Mouse (Mus musculus) embryonic facial prominence, embryonic 15.5 days (tissue): ENCODE measurements at regions not wholly inside any gene's neighbourhood (a gene's known extent, or its start where the extent isn't known, plus 50 kb on each side); places are given as distances from the start of the nearest gene placed in this dataset.

Source experiments
- ATAC-seq: fragments of 200-750 bp; cut with Nextera tagmentation; 2 replicates; pipeline ENCODE4 v1.8.0; 2017; ENCODE audit warnings: low read depth, moderate TSS enrichment; ENCODE audit not compliant: insufficient number of reproducible peaks, low FRiP score, low TSS enrichment
- H3K27ac ChIP-seq: fragments of 300-500 bp; sonication (generic); replicated peaks from 2 replicates; pipeline ENCODE4 v1.5.1; 2015; ENCODE audit warnings: mild to moderate bottlenecking, inconsistent platforms
- H3K27me3 ChIP-seq: fragments of 300-500 bp; sonication (generic); 2 replicates; pipeline ENCODE4 v1.6.1; 2015; ENCODE audit warnings: inconsistent platforms
- H3K36me3 ChIP-seq: fragments of 300-500 bp; sonication (generic); 2 replicates; pipeline ENCODE4 v1.6.1; 2015; ENCODE audit warnings: mild to moderate bottlenecking, inconsistent platforms
- H3K4me1 ChIP-seq: fragments of 300-500 bp; sonication (generic); 2 replicates; pipeline ENCODE4 v1.6.1; 2015; ENCODE audit warnings: inconsistent platforms
- H3K4me2 ChIP-seq: fragments of 300-500 bp; sonication (generic); replicated peaks from 2 replicates; pipeline ENCODE4 v1.6.1; 2015; ENCODE audit warnings: mild to moderate bottlenecking, inconsistent platforms
- H3K4me3 ChIP-seq: fragments of 300-500 bp; sonication (generic); replicated peaks from 2 replicates; pipeline ENCODE4 v1.5.1; 2015; ENCODE audit warnings: mild to moderate bottlenecking, inconsistent platforms
- H3K9ac ChIP-seq: fragments of 300-500 bp; sonication (generic); 2 replicates; pipeline ENCODE4 v1.6.1; 2015; ENCODE audit warnings: inconsistent platforms
- H3K9me3 ChIP-seq: fragments of 300-500 bp; sonication (generic); replicated peaks from 2 replicates; pipeline ENCODE4 v1.6.1; 2016; ENCODE audit warnings: inconsistent platforms
- WGBS: fragments of 180-500 bp; shearing (Covaris S2); methylation state at CpG from one replicate; pipeline ENCODE4 v1.1.7; 2015; 5-methylcytosine and 5-hydroxymethylcytosine counted together

- Histone ChIP-seq H3K36me3 (no peaks in the 10 kb centered on the region), H3K9ac (no peak overlapping the region), H3K27me3 (no peaks in the 10 kb centered on the region), H3K4me3 (no peak overlapping the region), H3K4me2 (no peak overlapping the region), H3K9me3 (no peaks in the 10 kb centered on the region), H3K4me1 (no peaks in the 10 kb centered on the region), H3K27ac (no peak overlapping the region)
- 89% methylated on average over 5 of the region's 5 CpGs for WGBS
- no peak for ATAC-seq
Measured at GRCm38 (mm10) chr2:159448976-159449375, 654.4 kb downstream of the Dhx35 start.

DNA sequence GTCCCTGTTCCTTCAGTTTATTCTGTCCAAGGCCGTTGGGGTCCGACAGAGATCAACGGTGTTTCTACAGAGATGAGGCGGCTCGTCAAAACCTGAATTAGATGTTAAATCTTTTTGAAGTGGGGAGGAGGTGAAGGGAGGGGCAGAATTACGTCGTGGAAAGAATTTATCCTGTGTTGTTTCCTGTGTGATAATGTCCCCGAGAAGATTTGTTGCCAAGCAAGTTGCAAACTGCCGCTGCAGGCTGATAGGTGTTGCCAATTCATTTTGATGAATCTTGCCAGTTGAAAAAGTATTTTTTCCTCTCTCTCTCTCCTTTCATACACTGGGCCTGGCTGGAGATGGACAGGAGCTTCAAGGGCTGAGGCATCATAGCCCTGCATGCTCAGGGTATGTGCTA, 656.8 kb downstream of the Dhx35 start:
- no peaks in the 10 kb centered on the region for H3K36me3 ChIP-seq
- H3K9ac ChIP-seq: no peak overlapping the region
- H3K9me3 ChIP-seq: no peaks in the 10 kb centered on the region
- H3K4me3 ChIP-seq: no peak overlapping the region
- H3K27ac ChIP-seq: no peak overlapping the region
- WGBS: 62% methylated on average over 9 of the region's 9 CpGs
- H3K4me1 ChIP-seq: no peaks in the 10 kb centered on the region
- H3K4me2 ChIP-seq: no peak overlapping the region
- ATAC-seq: no peak
- no peaks in the 10 kb centered on the region for H3K27me3 ChIP-seq

DNA sequence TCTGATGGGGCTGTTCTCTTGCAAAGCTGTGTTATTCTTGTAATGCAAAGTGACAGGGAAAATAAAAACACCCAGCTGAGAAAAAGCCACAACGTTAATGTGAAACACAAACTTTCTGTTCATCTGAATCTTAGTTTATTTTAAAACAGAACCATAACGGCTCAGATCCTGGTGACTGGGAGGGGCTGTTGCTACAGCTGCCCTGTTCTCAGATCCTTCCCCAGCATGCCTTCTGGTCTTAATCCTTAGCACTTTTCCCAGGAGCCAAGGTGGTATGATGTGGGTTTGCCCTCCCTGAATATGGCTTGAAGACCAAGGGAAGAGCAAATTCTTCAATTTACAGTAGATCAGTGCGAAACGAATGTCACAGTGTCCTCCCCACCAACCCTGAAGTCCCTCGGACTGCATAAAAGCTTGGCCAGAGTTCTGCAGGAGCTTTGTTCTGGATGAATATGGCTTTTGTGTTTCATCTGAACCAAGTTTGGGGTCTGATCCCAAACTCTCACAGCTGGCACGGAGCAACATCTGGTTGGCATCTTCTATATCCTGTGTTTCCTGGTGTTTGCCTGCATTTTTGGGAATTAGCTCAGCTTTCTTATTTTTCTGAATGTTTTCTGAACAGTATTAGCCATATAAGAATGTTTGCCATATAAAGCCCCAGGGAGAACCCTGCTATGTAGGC, 686.9 kb downstream of the Dhx35 start:
- ATAC-seq: peak; percentile 47; the same call in 1 of the 2 replicates
- Histone ChIP-seq H3K4me3 (no peak overlapping the region), H3K36me3 (no peaks in the 10 kb centered on the region), H3K4me1 (peaks cover 18% of the 10 kb centered on the region), H3K27ac (peak overlapping the region; percentile 69; the same call in 1 of the 2 replicates), H3K9me3 (no peaks in the 10 kb centered on the region), H3K27me3 (no peaks in the 10 kb centered on the region; the same call in 1 of the 2 replicates), H3K4me2 (0 out of 2 replicates have a peak overlapping the region, but pooled peaks have one; percentile 17), H3K9ac (no peak overlapping the region)
- WGBS: 28% methylated on average over 6 of the region's 6 CpGs

DNA sequence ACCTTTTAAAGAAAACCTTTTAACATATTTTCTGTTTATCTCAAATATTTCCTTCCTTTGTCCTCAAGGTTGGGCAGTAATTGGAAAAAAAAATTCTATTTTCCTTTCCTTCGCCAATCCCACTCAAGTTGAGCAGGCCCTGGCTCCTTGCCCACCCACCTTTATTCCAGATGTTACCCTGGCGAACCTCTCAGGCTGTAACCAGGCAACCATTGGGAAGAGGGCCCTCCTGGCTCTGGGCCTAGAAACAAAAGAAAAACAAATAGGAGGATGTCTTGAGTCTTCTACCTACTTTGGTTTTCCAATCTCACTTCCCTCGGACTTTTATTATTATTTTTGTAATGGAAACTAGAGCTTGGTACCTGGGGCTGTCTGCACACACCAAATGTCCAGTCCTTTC, 696.5 kb downstream of the Dhx35 start:
- no peak overlapping the region for H3K4me2 ChIP-seq
- 0 out of 2 replicates have a peak, but pooled peaks have one; percentile 51 for ATAC-seq
- H3K4me1 ChIP-seq: peaks cover 5% of the 10 kb centered on the region; the same call in 1 of the 2 replicates
- H3K9ac ChIP-seq: no peak overlapping the region
- H3K36me3 ChIP-seq: no peaks in the 10 kb centered on the region
- no peaks in the 10 kb centered on the region for H3K27me3 ChIP-seq
- no peaks in the 10 kb centered on the region for H3K9me3 ChIP-seq
- WGBS: 26% methylated on average over 3 of the region's 3 CpGs
- H3K4me3 ChIP-seq: no peak overlapping the region
- 0 out of 2 replicates have a peak overlapping the region, but pooled peaks have one; percentile 36 for H3K27ac ChIP-seq

DNA sequence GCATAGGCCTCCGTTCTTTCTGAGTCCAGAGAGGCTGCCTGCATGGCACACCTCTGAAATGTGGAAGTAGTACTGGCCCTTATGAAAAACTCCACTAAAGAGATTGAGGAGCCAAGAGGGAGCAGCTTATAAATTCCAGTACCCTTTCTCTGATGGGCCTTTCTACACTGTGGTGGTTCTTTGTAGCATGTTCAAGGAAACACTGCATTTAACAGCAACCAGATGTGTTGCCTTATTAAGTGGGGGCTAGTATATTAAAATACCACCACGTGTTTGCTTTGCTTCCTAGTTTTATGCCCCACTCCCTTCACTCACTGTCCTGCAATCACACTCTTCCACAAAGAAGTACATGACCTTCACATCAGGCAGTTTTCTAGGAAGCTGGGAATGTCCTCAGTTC, 704.1 kb downstream of the Dhx35 start:
- Histone ChIP-seq H3K36me3 (no peaks in the 10 kb centered on the region), H3K27ac (no peak overlapping the region), H3K4me2 (no peak overlapping the region), H3K4me3 (no peak overlapping the region), H3K27me3 (no peaks in the 10 kb centered on the region), H3K4me1 (peaks cover 4% of the 10 kb centered on the region; the same call in 1 of the 2 replicates), H3K9ac (no peak overlapping the region), H3K9me3 (no peaks in the 10 kb centered on the region)
- ATAC-seq: no peak
- 45% methylated on average over 2 of the region's 2 CpGs for WGBS

DNA sequence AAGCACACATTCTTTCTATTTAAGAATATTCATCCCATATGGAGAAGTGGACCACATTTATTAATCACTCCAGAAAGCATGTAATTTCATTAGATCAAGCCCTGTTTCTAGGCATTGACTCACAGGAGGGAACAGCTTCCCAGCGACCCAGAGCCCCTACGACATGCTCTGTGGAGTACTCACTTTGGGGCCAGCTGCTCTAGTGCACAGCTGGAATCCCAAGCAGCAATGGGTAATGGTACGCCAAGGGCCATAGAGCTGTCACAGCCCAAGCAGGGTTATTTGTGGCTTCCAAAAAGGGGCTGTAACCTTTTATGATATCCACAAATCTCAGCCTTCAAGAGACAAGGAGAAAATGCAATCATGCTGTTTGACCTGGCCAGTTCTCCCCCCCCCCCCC, 706.4 kb downstream of the Dhx35 start:
- peak; percentile 65; the same call in 1 of the 2 replicates for ATAC-seq
- 33% methylated on average over 3 of the region's 3 CpGs for WGBS
- H3K4me3 ChIP-seq: no peak overlapping the region

DNA sequence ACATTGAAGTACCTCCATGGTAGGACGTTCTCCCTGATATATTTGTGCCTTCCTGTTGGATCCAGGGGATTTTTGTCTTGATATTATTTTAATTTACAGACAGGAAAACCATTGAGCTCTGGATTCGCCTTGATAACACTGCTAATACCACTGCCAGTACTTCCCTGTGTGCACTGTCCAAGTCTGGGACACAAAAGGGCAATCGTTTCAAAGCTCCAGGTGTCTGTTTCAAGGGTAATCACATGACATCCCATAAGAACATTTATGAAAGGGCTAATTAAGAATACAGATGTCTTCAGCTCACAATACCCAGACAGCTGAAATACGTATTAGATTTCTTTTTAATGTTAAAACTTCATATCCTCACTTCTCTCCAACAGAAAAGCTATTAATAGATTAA, 724.5 kb downstream of the Dhx35 start:
- ATAC-seq: no peak
- 56% methylated on average over 4 of the region's 4 CpGs for WGBS
- Histone ChIP-seq H3K36me3 (no peaks in the 10 kb centered on the region), H3K9me3 (no peaks in the 10 kb centered on the region), H3K9ac (no peak overlapping the region), H3K4me3 (no peak overlapping the region), H3K4me2 (no peak overlapping the region), H3K4me1 (no peaks in the 10 kb centered on the region), H3K27me3 (no peaks in the 10 kb centered on the region), H3K27ac (no peak overlapping the region)

More for the DNA sequence above, 706.4 kb downstream of the Dhx35 start:
- Histone ChIP-seq H3K27ac (no peak overlapping the region), H3K27me3 (no peaks in the 10 kb centered on the region), H3K9ac (no peak overlapping the region), H3K4me1 (peaks cover 4% of the 10 kb centered on the region; the same call in 1 of the 2 replicates), H3K4me2 (no peak overlapping the region), H3K9me3 (no peaks in the 10 kb centered on the region), H3K36me3 (no peaks in the 10 kb centered on the region)

DNA sequence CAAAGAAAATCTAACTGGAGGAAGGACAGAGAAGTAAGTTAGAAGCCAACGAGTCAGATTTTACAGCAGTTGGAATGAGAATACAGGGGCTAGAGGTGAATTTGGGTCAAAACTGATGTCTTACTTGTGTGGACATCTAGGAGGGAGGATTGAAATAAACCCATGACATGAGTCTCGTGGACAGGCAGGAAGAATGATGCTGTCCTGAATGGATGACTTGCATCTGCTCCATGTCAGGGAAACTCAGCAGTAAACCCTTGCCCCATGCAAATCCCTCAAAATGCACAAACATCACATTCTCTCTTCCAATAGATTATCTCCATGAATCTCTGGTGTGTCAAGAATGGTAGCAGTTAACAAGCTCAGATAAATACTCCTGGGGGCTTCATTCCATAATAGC, 729.1 kb downstream of the Dhx35 start:
- H3K27me3 ChIP-seq: no peaks in the 10 kb centered on the region
- H3K9me3 ChIP-seq: no peaks in the 10 kb centered on the region
- H3K9ac ChIP-seq: no peak overlapping the region
- no peak overlapping the region for H3K4me2 ChIP-seq
- no peaks in the 10 kb centered on the region for H3K4me1 ChIP-seq
- H3K4me3 ChIP-seq: no peak overlapping the region
- WGBS: 77% methylated on average over 2 of the region's 2 CpGs
- ATAC-seq: no peak
- no peaks in the 10 kb centered on the region for H3K36me3 ChIP-seq
- no peak overlapping the region for H3K27ac ChIP-seq

GRCm38 (mm10) chr2:159534951-159535350, 740.3 kb downstream of the Dhx35 start:
- no peak overlapping the region for H3K4me2 ChIP-seq
- no peak overlapping the region for H3K4me3 ChIP-seq
- peak; percentile 19; the same call in 1 of the 2 replicates for ATAC-seq
- H3K27me3 ChIP-seq: no peaks in the 10 kb centered on the region
- no peaks in the 10 kb centered on the region for H3K9me3 ChIP-seq
- H3K27ac ChIP-seq: no peak overlapping the region
- H3K4me1 ChIP-seq: peaks cover 8% of the 10 kb centered on the region; the same call in 1 of the 2 replicates
- H3K9ac ChIP-seq: no peak overlapping the region
- WGBS: 18% methylated on average over 2 of the region's 2 CpGs
- H3K36me3 ChIP-seq: no peaks in the 10 kb centered on the region

DNA sequence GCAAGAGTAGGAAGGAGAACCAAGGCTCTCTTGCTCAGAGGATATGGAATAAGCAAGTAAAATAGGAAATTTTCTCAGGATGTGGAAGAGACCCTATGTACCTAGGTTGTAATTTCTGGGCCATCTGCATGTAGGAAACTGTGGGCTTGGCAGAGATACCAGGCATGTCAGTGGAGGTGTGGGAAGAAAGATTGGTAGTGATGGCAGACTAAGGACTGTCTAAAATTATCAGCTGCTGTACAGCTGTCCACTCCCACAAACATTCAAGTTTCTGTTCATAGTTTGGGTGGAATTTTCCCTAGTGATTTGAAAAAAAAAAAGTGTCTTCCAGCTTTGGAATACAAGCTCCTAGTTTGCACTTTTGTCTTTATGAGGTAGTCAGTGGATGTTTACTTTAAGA, 744.7 kb downstream of the Dhx35 start:
- no peak overlapping the region for H3K27ac ChIP-seq
- ATAC-seq: no peak
- no peaks in the 10 kb centered on the region for H3K9me3 ChIP-seq
- no peak overlapping the region for H3K9ac ChIP-seq
- H3K4me2 ChIP-seq: no peak overlapping the region
- H3K36me3 ChIP-seq: no peaks in the 10 kb centered on the region
- peaks cover 8% of the 10 kb centered on the region; the same call in 1 of the 2 replicates for H3K4me1 ChIP-seq
- H3K27me3 ChIP-seq: no peaks in the 10 kb centered on the region
- H3K4me3 ChIP-seq: no peak overlapping the region

DNA sequence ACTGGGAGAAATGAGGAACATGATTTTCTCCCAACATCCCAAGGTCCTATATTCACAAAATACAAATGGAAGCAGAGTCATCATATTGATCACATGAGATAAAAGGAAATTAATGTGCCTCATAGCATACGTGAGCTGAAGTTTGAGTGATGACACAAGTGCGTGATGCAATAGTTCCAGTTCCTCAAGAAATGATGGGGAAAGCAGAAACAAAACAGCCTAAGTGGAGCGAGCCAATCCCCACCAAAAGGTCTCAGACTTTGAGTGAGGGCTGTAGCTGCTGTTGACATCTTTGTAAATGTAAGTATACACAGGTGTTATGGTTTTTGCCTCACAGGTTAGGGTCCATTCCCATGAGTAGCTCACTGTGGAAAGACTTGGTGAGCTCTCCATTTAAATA, 763.0 kb downstream of the Dhx35 start:
- H3K4me1 ChIP-seq: no peaks in the 10 kb centered on the region
- no peaks in the 10 kb centered on the region for H3K9me3 ChIP-seq
- no peak overlapping the region for H3K9ac ChIP-seq
- no peaks in the 10 kb centered on the region for H3K36me3 ChIP-seq
- H3K4me2 ChIP-seq: no peak overlapping the region
- no peak overlapping the region for H3K27ac ChIP-seq
- 85% methylated on average over 3 of the region's 3 CpGs for WGBS
- ATAC-seq: no peak
- no peak overlapping the region for H3K4me3 ChIP-seq
- no peaks in the 10 kb centered on the region for H3K27me3 ChIP-seq

- no peak overlapping the region for H3K4me2 ChIP-seq
- no peak overlapping the region for H3K9ac ChIP-seq
- no peak overlapping the region for H3K4me3 ChIP-seq
- no peaks in the 10 kb centered on the region for H3K9me3 ChIP-seq
- peak; percentile 63; the same call in 1 of the 2 replicates for ATAC-seq
- no peaks in the 10 kb centered on the region for H3K27me3 ChIP-seq
- WGBS: 43% methylated on average over 4 of the region's 4 CpGs
- no peak overlapping the region for H3K27ac ChIP-seq
- peaks cover 8% of the 10 kb centered on the region; the same call in 1 of the 2 replicates for H3K4me1 ChIP-seq
- no peaks in the 10 kb centered on the region for H3K36me3 ChIP-seq
Measured at GRCm38 (mm10) chr2:159565255-159565654, 768.7 kb downstream of the Gm826 start.
